Mouse (Mus musculus) left cerebral cortex, adult 11 months (tissue): Measurements from ENCODE around the gene Parpbp.

Experiments used
- DNase-seq: peaks from one replicate; pipeline ENCODE4 v3.0.0; 2022; ENCODE audit warnings: low spot score

Parpbp gene

DNA sequence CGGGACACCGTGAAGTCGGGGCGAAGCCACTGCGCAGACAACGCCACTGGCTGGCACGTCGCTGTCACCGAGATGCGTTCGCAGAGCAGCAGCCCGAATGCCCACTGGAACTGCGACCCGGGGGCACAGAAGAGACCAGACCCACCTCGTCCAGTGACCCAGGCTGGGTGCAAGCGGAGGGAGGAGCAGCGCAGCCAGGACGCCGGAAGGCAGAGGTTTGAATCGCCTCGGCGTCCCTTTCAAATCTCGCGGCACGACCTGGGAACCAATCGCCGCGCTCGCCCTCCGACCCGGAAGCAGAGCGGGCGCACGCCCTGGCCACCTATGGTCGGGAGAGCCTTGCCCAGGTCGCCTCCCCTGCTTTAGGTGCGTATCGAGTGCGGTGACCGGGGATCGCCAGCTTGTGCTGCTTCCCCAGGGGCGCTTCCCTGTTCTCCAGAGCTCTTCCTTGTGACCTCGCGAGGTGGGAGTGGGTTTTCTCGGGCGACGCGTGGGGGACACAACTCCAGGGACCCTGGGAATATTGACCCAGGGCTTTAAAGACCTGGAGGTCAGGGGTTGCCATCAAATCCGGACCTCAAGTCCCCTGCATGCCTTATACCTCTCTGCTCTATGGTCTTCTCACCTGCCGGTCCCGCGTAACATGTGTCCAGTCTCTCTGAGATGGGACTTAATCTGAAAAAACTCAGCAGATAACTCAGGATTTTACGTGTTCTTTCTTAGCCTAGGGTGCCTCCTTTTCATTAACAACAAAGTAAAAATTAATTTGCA lies at the start of gene Parpbp, which contains the start of gene Nup37:
Gene Parpbp, minus strand, starts transcription at position 235 of the 771 bp plus-strand sequence.
Gene Nup37, plus strand, starts transcription at position 286 of the 771 bp plus-strand sequence.
- DNase-seq = peak; percentile 68

DNA sequence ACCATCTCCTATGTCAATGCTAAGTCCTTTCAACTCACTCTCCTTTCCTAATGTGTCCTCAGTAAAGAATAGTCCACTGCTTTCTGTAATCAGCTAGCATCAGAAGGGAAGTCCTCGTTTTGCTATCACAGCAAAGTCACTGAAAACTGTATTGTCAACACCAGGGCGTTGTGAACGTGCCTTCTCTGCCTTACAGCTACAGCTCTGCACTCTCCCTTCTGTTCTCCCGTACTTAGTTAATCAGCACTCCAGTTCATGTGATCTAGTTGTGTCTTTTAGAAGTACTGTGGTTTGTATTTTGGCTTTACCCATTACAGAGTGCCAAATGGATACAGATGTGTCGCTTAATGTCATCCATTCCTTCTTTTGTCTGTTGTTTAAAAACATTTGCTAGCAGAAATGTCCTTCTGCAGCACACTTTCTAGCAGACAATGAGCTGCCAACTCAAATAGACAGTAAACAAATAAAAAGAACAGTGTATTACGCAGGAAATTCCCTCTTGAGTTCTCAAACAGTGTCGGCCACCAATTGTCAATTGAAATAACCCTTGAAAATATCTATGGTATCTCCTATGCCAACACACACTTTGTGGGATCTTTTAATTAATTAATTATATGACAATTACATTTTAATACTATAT lies 20.8 kb upstream of the Parpbp start:
- no peak for DNase-seq

DNA sequence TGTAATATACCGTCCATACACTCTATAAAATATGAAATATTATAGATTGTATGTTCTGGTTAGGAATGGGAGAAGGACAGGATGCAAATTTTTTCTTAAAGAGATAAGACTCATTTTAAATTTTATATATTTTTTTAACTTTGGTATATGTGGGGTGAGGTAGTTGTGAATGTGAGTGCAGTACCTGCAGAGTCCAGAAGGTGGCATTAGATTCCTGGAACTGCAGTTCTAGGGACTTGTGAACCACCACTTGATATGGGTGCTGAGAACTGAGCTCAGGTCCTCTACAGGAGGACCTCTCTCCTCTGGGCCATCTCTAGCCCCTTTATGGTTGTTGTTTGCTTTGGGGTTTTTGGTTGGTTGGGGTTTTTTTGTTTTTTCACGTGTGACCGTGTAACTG lies 19.4 kb upstream of the Parpbp start:
- DNase-seq = no peak

DNA sequence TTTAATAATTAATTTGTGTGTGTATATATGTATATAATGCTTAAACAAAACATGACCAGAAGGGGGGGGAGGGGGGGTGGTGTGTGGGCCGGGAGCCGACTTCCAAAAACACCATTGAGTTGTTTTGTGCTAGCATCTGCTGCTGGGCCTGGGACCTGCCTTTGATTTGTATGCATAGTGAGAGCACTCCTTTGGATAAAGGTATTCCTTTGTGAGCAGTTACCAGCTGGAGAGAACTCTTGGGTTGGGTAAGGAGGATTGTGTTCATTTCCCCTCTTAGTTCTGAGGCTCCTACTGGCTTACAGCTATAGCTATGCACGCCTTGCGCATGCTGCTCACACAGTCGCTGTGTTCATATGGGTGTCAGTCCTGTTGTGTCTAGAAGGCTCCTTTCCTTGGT lies 15.9 kb upstream of the Parpbp start:
- no peak for DNase-seq

DNA sequence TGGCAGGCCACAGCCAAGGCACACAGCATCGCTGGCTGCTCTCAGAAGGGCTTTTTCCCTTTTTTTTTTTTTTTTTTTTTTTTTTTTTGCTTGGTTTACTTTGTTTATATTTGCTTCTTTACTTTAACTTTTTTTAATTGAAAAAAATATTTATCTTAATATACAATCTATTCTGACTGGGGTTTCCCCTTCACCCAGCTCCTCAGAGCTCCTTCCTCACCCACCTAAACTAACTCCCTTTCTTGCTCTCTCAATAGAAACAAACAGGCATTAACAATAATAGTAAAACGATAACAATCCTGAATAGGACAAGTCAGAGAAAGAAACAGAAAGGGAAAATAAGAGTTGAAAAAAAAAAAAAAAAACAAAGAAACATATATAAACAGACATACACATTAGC lies 15.4 kb upstream of the Parpbp start:
- no peak for DNase-seq

DNA sequence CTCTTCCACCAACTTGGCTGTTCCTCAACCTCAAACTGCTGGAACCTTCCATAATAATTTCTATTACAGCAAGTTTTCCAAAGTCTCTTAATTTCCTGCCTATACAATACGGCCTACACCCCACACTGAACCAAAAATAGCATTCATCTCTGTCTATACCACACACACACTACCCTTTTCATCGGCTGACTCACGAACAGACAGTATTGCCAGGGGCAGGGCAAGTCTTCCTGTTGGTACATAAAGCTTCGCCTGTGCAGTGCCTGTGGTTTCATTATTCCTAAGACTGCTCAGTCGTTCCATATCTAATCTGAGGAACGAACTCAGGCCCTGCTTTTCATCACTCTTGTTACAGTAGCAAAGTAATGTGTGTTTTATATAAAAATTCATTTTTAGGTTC lies 4.9 kb upstream of the Parpbp start:
- no peak for DNase-seq

DNA sequence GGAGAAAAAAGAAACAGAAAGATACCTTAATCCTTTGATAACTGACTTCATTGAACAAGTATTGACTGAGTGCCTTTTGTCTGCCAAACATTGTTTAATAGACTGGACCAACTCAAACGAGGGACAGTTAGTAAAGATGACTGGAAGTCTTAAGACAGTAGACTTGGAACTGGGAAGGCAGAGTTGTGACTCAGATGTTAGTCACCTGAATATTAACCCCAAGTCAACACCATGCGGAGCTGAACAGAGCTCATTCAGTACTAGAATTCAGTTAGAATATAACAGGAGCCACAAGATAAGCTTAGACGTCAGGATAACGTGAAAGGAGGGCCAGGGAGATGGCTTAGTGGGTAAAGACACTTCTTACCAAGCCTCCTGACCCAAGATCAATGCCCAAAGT lies 3.6 kb upstream of the Parpbp start:
- no peak for DNase-seq

DNA sequence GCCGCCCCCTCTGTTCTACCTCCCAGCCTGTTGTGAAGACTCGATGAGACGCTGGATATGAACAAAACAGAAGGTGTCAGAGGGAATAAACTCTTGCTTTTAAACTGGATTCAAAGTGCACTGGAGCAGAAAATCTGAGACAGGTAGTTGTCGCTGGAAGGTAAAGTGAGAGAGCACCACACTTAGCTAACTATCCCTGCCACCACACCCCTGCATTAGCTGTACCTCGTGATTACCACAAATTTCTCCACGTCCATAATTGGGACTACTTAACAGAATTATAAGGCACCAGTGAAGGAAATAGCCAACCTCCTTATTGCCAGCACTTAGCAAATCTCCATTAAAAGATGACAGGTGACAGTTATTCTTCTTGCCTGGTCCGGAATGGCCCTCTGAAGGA lies 554 bp downstream of the Parpbp start:
- DNase-seq = no peak

DNA sequence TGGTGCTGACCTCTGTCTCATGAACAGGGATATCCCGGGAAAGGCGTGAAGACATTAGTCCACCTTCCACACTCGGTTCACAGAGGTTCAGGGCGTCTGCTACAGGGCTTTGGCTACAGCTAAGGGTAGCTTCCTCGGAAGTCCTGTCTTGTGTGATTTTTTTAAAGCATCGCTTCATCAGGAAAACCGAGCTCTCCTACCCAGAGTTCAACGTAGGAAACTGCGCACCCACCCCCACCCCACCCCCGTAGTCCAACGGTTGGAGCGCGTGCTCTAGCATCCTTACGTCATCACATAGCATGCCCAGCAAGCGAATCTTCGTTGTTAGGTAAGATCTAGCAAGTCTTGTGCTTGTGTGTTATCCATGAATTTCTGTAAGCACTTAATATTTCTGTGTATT lies 11.1 kb downstream of the Parpbp start:
- no peak for DNase-seq

DNA sequence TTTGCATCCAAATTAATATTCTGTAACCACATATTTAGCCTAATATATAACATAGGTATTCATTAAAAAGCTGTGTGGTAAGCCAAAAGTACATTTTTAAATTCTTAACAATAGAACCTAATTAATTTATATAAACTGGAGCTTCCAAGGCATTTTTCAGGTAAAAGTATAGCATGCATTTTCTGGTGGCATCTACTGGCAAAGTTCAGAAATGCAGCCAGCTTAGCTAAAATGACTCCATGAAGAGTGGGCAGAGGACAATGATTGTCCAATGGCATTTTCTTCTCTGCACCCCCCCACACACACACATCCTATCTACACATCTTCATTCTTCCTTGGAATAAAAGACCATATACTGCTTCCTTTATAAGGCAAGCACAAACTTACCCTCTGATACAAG lies 27.0 kb downstream of the Parpbp start:
- DNase-seq = no peak

DNA sequence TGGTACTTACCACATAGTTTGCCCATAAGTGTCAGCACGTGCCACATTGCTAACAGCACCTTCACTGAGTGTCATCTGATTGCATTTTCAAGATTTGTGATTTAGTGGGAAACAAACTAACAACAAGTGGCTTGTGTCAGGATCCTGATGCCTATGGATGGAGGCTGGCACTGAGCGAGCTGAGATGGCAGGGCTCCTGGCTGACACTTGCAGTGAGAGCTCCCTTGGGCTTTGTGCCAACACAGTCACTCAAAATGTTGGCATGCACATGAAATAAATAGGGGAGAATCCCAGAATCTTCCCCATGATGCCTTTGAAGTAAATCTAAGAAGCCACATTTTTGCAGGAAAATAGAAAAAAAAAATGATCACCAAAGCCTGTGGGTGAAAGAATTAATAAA lies 33.5 kb downstream of the Parpbp start:
- DNase-seq = no peak

DNA sequence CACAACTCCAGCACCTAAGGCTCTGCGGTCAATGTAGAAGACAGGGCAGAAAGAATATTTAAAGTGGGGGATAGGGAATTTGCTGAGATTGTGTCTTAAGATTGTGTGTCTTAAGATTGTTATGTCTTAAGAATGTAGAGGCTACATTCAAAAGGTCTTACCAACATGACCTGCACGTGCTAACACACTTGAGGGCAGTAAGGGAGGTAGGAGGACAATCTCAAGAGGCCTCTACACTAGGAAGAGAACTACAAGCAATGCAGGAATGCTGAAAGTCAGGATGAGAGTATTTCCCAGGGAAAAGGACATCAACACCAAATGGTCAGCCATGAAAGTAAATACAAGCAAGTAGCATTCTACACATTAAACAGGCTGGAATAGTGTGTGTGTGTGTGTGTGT lies 40.6 kb downstream of the Parpbp start:
- no peak for DNase-seq

DNA sequence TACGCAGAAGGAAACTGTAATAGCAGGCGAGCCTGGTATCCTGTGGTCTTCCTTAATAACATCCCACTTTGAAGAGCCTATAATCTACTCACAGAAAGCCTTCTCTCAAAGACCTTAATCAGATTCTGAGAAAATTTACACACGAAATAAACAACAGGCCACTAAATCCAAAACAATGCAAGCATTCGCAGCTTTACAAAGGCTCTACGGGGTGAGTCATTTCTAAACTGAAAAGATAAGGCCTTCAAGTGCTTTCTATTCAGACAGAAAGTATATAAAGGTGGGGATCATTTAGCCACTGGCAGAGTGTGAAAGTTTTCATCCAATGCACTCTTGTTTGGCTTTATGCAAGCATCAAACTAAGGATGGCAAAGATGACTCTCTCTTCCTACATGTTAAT lies 56.0 kb downstream of the Parpbp start, which contains the start of gene Pmch:
Gene Pmch, plus strand, starts transcription at position 301 of the 400 bp plus-strand sequence.
- DNase-seq = no peak

DNA sequence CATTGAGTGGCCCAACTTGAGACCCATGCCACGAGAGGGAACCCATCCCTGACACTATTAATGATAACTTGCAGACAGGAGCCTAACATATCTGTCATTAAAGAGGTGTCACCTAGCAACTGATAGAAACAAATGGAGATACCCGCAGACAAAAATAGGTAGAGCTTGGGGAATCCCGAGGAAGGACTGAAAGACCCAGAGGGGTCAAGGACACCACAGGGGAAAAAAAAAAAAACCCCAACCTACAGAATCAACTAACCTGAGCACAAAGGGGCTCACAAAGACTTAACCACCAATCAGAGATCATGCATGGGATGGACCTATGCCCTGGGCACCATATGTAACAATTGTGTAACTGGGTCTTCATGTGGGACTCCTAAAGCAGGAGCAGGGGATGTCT lies 79.4 kb downstream of the Parpbp start:
- no peak for DNase-seq

DNA sequence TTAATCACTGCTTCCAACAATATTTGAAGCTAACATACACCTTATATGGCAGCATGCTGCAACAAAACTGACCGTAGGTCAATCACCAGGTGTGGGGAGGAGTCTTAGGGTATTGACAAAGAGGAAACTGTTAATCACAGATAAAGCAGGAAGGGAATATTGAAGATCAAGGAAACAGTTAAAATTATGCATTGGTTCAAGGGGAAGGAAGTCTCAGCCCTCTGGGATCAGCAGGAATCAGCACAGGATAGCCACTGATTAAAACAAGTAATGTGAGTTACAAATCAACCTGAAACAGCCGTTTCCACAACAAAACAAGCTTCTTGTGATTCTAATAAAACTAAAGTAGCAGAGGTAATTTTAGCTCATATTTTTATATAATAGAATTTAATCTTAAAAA lies 81.9 kb downstream of the Parpbp start:
- no peak for DNase-seq

DNA sequence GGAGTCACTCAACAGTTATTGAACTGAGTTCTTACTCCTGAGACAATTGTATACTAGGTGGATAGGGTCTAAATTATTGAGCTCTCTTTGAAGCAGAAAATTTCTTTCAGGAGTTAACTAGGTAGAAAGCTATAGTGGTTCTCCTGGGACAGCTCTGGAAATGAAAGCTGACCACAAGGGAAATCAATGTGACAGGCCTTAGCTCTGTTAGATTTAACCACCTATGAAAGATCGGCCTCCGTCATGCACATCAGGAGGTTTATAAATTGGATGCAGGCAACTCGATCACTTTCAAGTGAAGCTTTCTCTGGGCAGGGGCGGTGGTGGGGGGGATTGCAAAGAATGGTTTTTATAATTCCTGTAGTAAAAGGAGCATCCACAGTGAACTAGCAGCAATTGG lies 83.3 kb downstream of the Parpbp start:
- no peak for DNase-seq

DNA sequence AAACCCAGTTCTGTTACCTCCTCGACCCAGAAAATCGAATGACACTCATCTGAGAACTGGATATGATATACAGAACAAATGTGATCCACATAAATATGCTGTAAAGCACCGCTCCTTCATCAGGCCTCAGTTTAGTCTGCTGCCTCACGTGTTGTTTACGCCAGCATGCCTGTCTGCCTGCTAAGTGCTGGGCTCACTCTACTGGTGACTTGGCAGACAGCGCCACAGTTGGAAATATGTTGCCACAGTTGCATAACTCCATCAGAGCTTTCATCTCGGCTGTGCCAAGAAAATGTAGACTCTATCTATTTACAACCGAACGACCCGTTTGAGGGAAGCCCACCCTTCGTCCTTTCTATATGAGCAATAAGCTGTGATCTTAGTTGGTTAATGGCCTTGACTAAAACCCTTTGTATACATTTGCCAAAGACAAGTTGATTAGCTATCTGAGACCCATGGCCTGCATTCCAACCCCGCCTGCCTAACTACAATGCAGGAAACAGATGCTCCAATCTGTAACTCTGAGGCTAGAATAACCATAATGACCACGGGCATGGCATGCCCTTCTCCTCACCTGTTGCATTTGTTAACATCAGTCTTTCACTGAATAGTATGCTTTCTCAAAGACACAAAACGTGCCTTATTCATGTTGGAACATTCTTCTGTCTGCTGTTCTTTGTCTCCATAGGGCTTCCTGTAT lies 89.6 kb downstream of the Parpbp start:
- DNase-seq = peak; percentile 7

DNA sequence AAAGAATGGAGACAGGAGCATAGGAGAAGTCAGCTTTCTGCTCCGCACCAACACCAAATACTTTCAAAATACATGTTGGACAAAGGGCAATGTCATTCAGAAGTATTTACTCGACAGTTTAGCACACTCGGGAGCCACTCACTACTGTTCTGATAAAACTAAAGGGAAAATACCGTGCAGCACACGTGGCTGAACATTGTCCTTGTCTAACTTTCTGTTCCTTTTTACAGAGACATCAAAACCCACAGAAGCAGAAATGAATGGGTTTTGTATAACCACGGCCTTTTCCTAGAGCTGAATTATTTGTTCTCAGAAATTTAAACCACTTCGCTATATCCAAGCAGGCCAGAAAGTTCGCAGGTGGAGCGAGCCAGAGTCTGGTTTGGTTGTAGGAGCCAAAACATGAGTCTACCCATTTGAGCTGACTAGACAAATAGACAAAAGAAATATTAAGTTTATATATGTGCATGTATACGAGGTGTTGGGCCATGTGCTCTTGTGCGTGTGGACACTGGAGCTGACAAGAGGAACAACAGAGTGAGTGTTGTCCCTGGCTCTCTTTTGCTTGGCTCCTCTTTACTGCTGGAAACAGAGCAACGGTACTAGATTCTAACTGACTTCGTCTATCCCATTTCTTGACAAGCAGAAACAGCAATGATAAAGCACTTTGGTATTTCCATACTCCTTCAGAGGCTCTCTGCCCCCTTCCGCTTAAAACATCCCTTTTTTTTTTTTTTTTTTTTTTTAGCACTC lies 92.3 kb downstream of the Parpbp start:
- DNase-seq = no peak

DNA sequence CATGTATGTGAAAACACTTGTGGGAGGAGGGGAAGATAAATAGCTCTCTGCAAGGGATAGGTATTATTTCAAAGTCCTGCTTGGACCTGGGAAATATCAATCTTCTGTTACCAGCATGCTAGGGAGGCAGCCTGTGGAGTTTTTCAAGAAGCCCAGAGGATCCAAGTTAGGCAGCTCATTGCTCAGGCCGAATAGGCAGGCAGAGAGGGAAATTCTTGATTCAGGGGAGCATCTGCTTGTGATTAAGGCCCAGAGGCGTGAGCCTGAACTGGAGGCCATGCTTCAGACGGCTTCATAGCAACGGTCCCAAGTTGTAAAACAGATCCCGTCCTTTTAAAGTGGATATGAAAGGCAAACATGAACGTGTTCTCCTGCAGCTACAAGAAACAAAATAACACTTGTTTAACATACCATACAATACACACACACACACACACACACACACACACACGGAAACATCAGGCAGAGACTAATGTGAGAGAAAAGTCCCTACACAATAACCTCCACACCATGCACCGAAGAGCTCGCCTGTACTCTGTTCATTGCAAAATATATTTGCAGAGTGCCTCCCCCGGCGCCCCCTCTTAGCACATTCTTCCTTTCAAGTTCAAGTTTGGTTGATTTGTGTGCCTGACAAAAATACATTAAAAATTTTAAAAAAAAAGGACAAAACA lies 100.5 kb downstream of the Parpbp start:
- no peak for DNase-seq

DNA sequence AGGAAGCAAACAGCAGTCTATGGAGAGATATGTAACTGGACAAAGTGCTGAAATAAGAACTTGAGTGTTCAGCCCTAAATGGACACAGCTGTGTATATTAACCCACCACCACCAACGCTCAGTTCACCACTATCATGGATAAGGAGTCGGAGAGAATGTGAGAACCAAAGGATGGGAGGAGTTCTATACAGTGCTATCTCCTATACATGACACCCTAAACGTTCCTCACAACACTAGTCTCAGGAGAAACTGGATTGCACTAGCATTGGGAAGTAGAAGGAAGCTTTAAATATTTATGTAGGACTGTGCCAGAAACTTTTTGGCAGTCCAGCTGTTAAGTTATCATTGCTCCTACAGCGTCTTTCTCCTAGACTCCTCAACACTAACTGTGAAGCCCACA lies 102.4 kb downstream of the Parpbp start:
- no peak for DNase-seq
